Mouse (Mus musculus): ENCODE results near the gene Nup88. TPM values are rescaled to one million over a fixed set of nuclear protein-coding genes. Genes with fewer than 3 reads are reported as not detected.

Gene Nup88
- 101 TPM for polyA plus RNA-seq (2017; shearing (Covaris generic))

DNA sequence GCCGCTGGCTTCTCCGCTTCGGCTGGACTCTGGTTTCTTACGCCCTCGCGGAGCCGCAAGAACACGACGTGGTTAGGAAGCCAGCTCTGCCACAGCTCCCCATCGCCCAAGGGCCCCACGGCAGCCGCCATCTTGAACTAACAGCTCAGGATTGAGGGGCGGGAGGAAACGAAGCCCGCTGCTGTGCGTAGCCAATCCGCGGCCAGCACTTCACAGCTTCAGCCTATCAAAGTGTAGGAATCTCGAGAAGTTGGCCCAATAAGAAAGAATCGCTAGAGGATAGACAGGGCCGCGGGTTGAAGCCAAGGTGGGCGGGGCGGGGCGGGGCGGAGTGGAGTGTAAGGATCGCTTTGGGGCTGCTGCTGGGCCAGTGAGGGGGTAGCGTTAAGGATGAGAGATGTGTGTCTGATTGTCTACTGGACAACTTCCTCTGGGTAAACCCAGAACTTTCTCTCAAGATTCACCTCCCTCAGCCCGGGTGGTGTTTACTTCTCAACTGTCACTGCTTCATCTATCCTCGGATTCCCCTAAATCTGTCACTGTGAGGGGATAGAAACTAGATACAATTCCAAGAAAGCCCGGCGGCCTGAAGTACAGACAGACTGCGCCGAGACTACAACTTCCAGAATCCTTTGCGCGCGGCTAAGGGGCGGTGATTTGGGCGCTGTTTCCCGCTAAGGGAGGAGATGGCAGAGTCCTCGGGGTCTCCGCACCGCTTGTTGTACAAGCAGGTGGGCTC, at the start of gene Nup88, which contains the start of gene Rpain:
Nup88 (minus strand) TSS at position 153 of the 739 bp plus-strand sequence.
Rpain (plus strand) TSS at position 393 of the 739 bp plus-strand sequence.

DNA sequence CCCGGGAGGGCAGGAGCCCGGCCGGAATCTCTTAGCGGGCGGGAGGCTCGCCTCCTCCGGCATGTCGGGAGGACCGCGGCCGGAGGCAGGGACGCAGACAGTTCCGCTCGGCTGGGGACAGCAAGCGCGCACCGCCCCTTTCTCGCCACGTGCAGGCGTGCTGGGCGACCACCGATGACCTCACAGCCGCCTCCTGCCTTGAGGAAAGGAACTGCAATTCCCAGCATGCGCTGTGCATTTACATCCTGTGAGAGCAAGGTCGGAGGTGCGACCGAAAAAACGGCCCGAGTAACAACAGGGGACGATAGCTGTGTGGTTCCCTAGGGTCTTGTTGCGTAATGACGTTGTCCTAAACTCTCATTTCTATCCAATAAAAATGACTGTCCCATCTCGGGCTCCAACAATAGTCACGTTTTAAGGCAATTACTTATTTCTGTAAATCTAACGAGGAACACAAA, 34.6 kb upstream of the Nup88 start, which contains the start of gene Dhx33:
Dhx33 (minus strand) TSS at position 122 of the 458 bp plus-strand sequence.

DNA sequence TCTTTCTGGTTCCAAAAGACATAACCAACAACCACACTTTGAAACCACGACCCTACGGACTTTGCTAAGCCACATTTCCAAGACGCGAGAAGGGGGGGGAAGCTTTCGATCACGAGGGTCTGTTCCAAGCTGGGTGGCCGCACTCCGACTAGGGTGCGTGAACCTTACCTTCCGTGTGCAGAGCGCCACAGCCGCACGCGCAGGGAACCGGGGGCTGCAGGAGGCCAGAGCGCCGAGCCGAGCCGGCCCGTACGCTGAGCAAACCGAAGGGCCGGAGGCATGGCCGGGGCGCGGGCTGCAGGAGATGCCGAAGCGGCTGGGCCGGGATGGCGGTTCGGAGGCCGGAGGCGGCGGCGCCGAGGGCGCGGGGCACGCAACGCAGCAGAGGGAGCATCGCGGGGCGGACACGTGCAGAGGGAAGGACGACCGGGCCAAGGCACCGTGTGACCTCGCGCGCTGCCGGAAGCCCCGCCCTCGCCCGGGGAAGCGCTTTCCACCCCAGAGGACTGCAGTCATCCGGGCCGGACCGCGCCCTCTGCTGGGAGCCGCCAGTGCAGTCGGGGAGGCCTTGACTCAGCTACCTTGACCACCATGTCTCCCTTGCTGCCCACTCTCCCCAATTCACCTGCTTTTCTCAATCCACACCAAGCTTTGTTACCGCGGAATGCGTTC, 12.9 kb upstream of the Nup88 start, which contains the start of gene C1qbp:
C1qbp (minus strand) TSS at position 470 of the 672 bp plus-strand sequence.

Other genes with a start within 250 kb of the Nup88 start
- gene Zfp3, start 205.8 kb downstream of the Nup88 start, polyA plus RNA-seq (2017; shearing (Covaris generic)): 4.1 TPM
- not detected for gene Scimp, start 157.4 kb downstream of the Nup88 start, polyA plus RNA-seq (2017; shearing (Covaris generic))
- gene Rabep1, start 125.2 kb downstream of the Nup88 start, polyA plus RNA-seq (2017; shearing (Covaris generic)): 69.6 TPM
- 74.9 TPM for gene Rpain, start 240 bp upstream of the Nup88 start, polyA plus RNA-seq (2017; shearing (Covaris generic))
- gene C1qbp, start 13.1 kb upstream of the Nup88 start, polyA plus RNA-seq (2017; shearing (Covaris generic)): 70.7 TPM
- gene Dhx33, start 34.5 kb upstream of the Nup88 start, polyA plus RNA-seq (2017; shearing (Covaris generic)): 16.5 TPM
- 32.5 TPM for gene Mis12, start 49.6 kb upstream of the Nup88 start, polyA plus RNA-seq (2017; shearing (Covaris generic))
- gene Derl2, start 49.9 kb upstream of the Nup88 start, polyA plus RNA-seq (2017; shearing (Covaris generic)): 57.1 TPM
- gene 6330403K07Rik, start 63.5 kb upstream of the Nup88 start, polyA plus RNA-seq (2017; shearing (Covaris generic)): 5.3 TPM
- gene Nlrp1a, start 174.7 kb upstream of the Nup88 start, polyA plus RNA-seq (2017; shearing (Covaris generic)): 0.10 TPM